Mouse (Mus musculus) ES-E14 (cell line): ENCODE results near the gene Hbq1b. TPM values are rescaled to one million over a fixed set of nuclear protein-coding genes. Genes with fewer than 3 reads are reported as not detected.

Source experiments
- DNase-seq: peaks from one replicate; pipeline ENCODE4 v3.0.0-alpha.2; 2013; ENCODE audit warnings: low read depth, low spot score
- H3K27ac ChIP-seq: 2 replicates; pipeline ENCODE4 v1.5.1; 2012; ENCODE audit warnings: low read depth, mild to moderate bottlenecking, low read length, moderate library complexity, mixed read lengths; ENCODE audit not compliant: poor library complexity, insufficient read depth, severe bottlenecking
- H3K36me3 ChIP-seq: 2 replicates; pipeline ENCODE4 v1.6.1; 2012; ENCODE audit warnings: mild to moderate bottlenecking, low read length, moderate library complexity, mixed read lengths; ENCODE audit not compliant: control insufficient read depth, poor library complexity, insufficient read depth, severe bottlenecking
- H3K4me1 ChIP-seq, 2 experiments: fragments of 150-350 bp in 1 of 2; sonication (generic) in 1 of 2; 2 replicates each; pipeline ENCODE4 v1.6.1; 2012; ENCODE audit warnings: low read length in 2 of 2, mild to moderate bottlenecking in 1 of 2, mixed read lengths in 1 of 2; ENCODE audit not compliant: control insufficient read depth in 2 of 2, insufficient read depth in 2 of 2, poor library complexity in 1 of 2
- H3K4me3 ChIP-seq, 2 experiments: fragments of 150-350 bp in 1 of 2; sonication (generic) in 1 of 2; 2 replicates each; pipeline ENCODE4 v1.5.1; 2012; ENCODE audit warnings: low read length in 2 of 2, low read depth in 1 of 2, mild to moderate bottlenecking in 1 of 2, mixed read lengths in 1 of 2; ENCODE audit not compliant: insufficient read depth in 1 of 2, poor library complexity in 1 of 2, severe bottlenecking in 1 of 2
- H3K9ac ChIP-seq: 2 replicates; pipeline ENCODE4 v1.6.1; 2012; ENCODE audit warnings: low read depth, mild to moderate bottlenecking, low read length, mixed read lengths; ENCODE audit not compliant: poor library complexity, insufficient read depth, severe bottlenecking
- H3K9me3 ChIP-seq: fragments of 150-350 bp; sonication (generic); 2 replicates; pipeline ENCODE4 v1.6.1; 2012; ENCODE audit warnings: low read depth, mild to moderate bottlenecking, low read length; ENCODE audit not compliant: control insufficient read depth, insufficient read depth
- CHD2 ChIP-seq: IDR thresholded peaks from 2 replicates; pipeline ENCODE4 v1.6.1; 2014; ENCODE audit warnings: mild to moderate bottlenecking, low read depth, low read length, inconsistent platforms
- HCFC1 ChIP-seq: IDR thresholded peaks from 2 replicates; pipeline ENCODE4 v1.6.1; 2012; ENCODE audit warnings: low read length, inconsistent platforms, borderline replicate concordance; ENCODE audit not compliant: insufficient read depth
- MAFK ChIP-seq: IDR thresholded peaks from 2 replicates; pipeline ENCODE4 v1.6.1; 2014; ENCODE audit warnings: mild to moderate bottlenecking, low read depth, low read length, inconsistent platforms; ENCODE audit not compliant: insufficient read depth
- ZC3H11A ChIP-seq: IDR thresholded peaks from 2 replicates; pipeline ENCODE4 v1.6.1; 2012; ENCODE audit warnings: low read depth, mild to moderate bottlenecking, inconsistent platforms, low read length, borderline replicate concordance
- ZNF384 ChIP-seq: IDR thresholded peaks from 2 replicates; pipeline ENCODE4 v1.6.1; 2012; ENCODE audit warnings: low read depth, low read length, inconsistent platforms
- in situ Hi-C, 2 experiments: fragments of 600-800 bp; cut with MboI; formaldehyde crosslinking; loops; one replicate each; pipeline ENCODE4 v1.15.1; 2025; ENCODE audit warnings: low sequenced_read_pairs in 2 of 2, inconsistent platforms in 1 of 2; ENCODE audit not compliant: unreplicated experiment in 2 of 2
- total RNA-seq: library from RNA; depleted of rRNA; stranded (reverse); fragments of 300-350 nt; gene quantifications from 2 replicates; pipeline ENCODE4 v1.2.3, GENCODE M21; 2012

Hbq1b gene
- total RNA-seq, 1 experiment, result 0.80 TPM

- in situ Hi-C loops, result no loop called here
- TF ChIP-seq HCFC1 (no peak), ZNF384 (no peak), MAFK (no peak), CHD2 (no peak), ZC3H11A (no peak)
- Histone ChIP-seq H3K4me1 (no peaks in the 10 kb centered on the region), H3K36me3 (no peaks in the 10 kb centered on the region), H3K27ac (no peak overlapping the region), H3K9ac (no peak overlapping the region), H3K9me3 (no peaks in the 10 kb centered on the region), H3K4me3 (no peak overlapping the region)
- no peak for DNase-seq
Measured at GRCm38 (mm10) chr11:32301506-32301905, 14.7 kb downstream of the Hbq1b start.

- no peak overlapping the region for H3K27ac ChIP-seq
- in situ Hi-C loops, result no loop called here
- TF ChIP-seq ZC3H11A (no peak), CHD2 (no peak), HCFC1 (no peak), ZNF384 (no peak), MAFK (no peak)
- no peaks in the 10 kb centered on the region for H3K4me1 ChIP-seq
- no peak for DNase-seq
- H3K36me3 ChIP-seq, result no peaks in the 10 kb centered on the region
- no peak overlapping the region for H3K9ac ChIP-seq
- H3K9me3 ChIP-seq, result no peaks in the 10 kb centered on the region
- no peak overlapping the region for H3K4me3 ChIP-seq
Measured at GRCm38 (mm10) chr11:32302824-32303419, 16.2 kb downstream of the Hbq1b start.

- no peak overlapping the region for H3K4me3 ChIP-seq
- H3K36me3 ChIP-seq, result no peaks in the 10 kb centered on the region
- no peaks in the 10 kb centered on the region for H3K4me1 ChIP-seq
- H3K27ac ChIP-seq, result no peak overlapping the region
- no peaks in the 10 kb centered on the region for H3K9me3 ChIP-seq
- in situ Hi-C loops, result no loop called here
- TF ChIP-seq ZC3H11A (no peak), MAFK (no peak), ZNF384 (no peak), CHD2 (no peak), HCFC1 (no peak)
- no peak overlapping the region for H3K9ac ChIP-seq
- DNase-seq, result no peak
Measured at GRCm38 (mm10) chr11:32303455-32303854, 16.7 kb downstream of the Hbq1b start.

GRCm38 (mm10) chr11:32307006-32307405, 20.2 kb downstream of the Hbq1b start:
- no peaks in the 10 kb centered on the region for H3K36me3 ChIP-seq
- in situ Hi-C loops, result no loop called here
- no peak for DNase-seq
- TF ChIP-seq ZNF384 (no peak), MAFK (no peak), ZC3H11A (no peak), CHD2 (no peak), HCFC1 (no peak)
- no peaks in the 10 kb centered on the region for H3K4me1 ChIP-seq
- no peak overlapping the region for H3K4me3 ChIP-seq
- H3K27ac ChIP-seq, result no peak overlapping the region
- H3K9me3 ChIP-seq, result no peaks in the 10 kb centered on the region
- no peak overlapping the region for H3K9ac ChIP-seq

GRCm38 (mm10) chr11:32309446-32309845, 22.7 kb downstream of the Hbq1b start:
- Histone ChIP-seq H3K27ac (no peak overlapping the region), H3K9me3 (no peaks in the 10 kb centered on the region), H3K4me3 (no peak overlapping the region), H3K9ac (no peak overlapping the region), H3K36me3 (no peaks in the 10 kb centered on the region), H3K4me1 (no peaks in the 10 kb centered on the region)
- TF ChIP-seq HCFC1, result no peak
- TF ChIP-seq ZNF384, result no peak
- no peak for TF ChIP-seq MAFK
- no peak for TF ChIP-seq CHD2
- no peak for TF ChIP-seq ZC3H11A
- in situ Hi-C loops, result no loop called here
- DNase-seq, result no peak
